Mouse (Mus musculus) ES-E14 (cell line): ENCODE measurements around the gene Ppp1r2. TPM values are rescaled to one million over a fixed set of nuclear protein-coding genes. Genes with fewer than 3 reads are reported as not detected.

Source experiments
- DNase-seq: peaks from one replicate; pipeline ENCODE4 v3.0.0-alpha.2; 2013; ENCODE audit warnings: low read depth, low spot score
- H3K27ac ChIP-seq: 2 replicates; pipeline ENCODE4 v1.5.1; 2012; ENCODE audit warnings: low read depth, mild to moderate bottlenecking, low read length, moderate library complexity, mixed read lengths; ENCODE audit not compliant: poor library complexity, insufficient read depth, severe bottlenecking
- H3K36me3 ChIP-seq: 2 replicates; pipeline ENCODE4 v1.6.1; 2012; ENCODE audit warnings: mild to moderate bottlenecking, low read length, moderate library complexity, mixed read lengths; ENCODE audit not compliant: control insufficient read depth, poor library complexity, insufficient read depth, severe bottlenecking
- H3K4me1 ChIP-seq, 2 experiments: fragments of 150-350 bp in 1 of 2; sonication (generic) in 1 of 2; 2 replicates each; pipeline ENCODE4 v1.6.1; 2012; ENCODE audit warnings: low read length in 2 of 2, mild to moderate bottlenecking in 1 of 2, mixed read lengths in 1 of 2; ENCODE audit not compliant: control insufficient read depth in 2 of 2, insufficient read depth in 2 of 2, poor library complexity in 1 of 2
- H3K4me3 ChIP-seq, 2 experiments: fragments of 150-350 bp in 1 of 2; sonication (generic) in 1 of 2; 2 replicates each; pipeline ENCODE4 v1.5.1; 2012; ENCODE audit warnings: low read length in 2 of 2, low read depth in 1 of 2, mild to moderate bottlenecking in 1 of 2, mixed read lengths in 1 of 2; ENCODE audit not compliant: insufficient read depth in 1 of 2, poor library complexity in 1 of 2, severe bottlenecking in 1 of 2
- H3K9ac ChIP-seq: 2 replicates; pipeline ENCODE4 v1.6.1; 2012; ENCODE audit warnings: low read depth, mild to moderate bottlenecking, low read length, mixed read lengths; ENCODE audit not compliant: poor library complexity, insufficient read depth, severe bottlenecking
- H3K9me3 ChIP-seq: fragments of 150-350 bp; sonication (generic); 2 replicates; pipeline ENCODE4 v1.6.1; 2012; ENCODE audit warnings: low read depth, mild to moderate bottlenecking, low read length; ENCODE audit not compliant: control insufficient read depth, insufficient read depth
- CHD2 ChIP-seq: IDR thresholded peaks from 2 replicates; pipeline ENCODE4 v1.6.1; 2014; ENCODE audit warnings: mild to moderate bottlenecking, low read depth, low read length, inconsistent platforms
- HCFC1 ChIP-seq: IDR thresholded peaks from 2 replicates; pipeline ENCODE4 v1.6.1; 2012; ENCODE audit warnings: low read length, inconsistent platforms, borderline replicate concordance; ENCODE audit not compliant: insufficient read depth
- MAFK ChIP-seq: IDR thresholded peaks from 2 replicates; pipeline ENCODE4 v1.6.1; 2014; ENCODE audit warnings: mild to moderate bottlenecking, low read depth, low read length, inconsistent platforms; ENCODE audit not compliant: insufficient read depth
- ZC3H11A ChIP-seq: IDR thresholded peaks from 2 replicates; pipeline ENCODE4 v1.6.1; 2012; ENCODE audit warnings: low read depth, mild to moderate bottlenecking, inconsistent platforms, low read length, borderline replicate concordance
- ZNF384 ChIP-seq: IDR thresholded peaks from 2 replicates; pipeline ENCODE4 v1.6.1; 2012; ENCODE audit warnings: low read depth, low read length, inconsistent platforms
- in situ Hi-C, 2 experiments: fragments of 600-800 bp; cut with MboI; formaldehyde crosslinking; loops; one replicate each; pipeline ENCODE4 v1.15.1; 2025; ENCODE audit warnings: low sequenced_read_pairs in 2 of 2, inconsistent platforms in 1 of 2; ENCODE audit not compliant: unreplicated experiment in 2 of 2
- total RNA-seq: library from RNA; depleted of rRNA; stranded (reverse); fragments of 300-350 nt; gene quantifications from 2 replicates; pipeline ENCODE4 v1.2.3, GENCODE M21; 2012

The Ppp1r2 gene
- total RNA-seq, 1 experiment, result 63.1 TPM

DNA sequence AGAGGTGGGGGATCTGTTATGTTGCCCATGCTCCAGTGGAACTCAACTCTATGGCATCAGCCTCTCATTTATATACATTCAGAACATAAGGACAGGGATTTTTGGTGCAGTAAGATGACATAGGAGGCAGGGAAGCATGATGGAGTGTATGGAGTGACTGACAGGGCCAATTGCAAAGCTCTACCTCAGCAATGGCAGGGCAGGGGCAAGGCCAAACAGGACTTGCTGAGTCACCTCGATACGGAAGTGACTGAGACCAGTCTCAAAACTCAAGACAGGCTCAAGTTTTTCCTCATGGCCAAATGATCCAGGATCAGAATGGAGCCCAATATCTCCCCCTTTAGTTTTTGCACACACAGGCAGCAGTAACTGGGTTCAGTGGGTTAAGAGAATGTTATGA, 18.9 kb downstream of the Ppp1r2 start:
- TF ChIP-seq MAFK (peak; percentile 70; the same call in 1 of the 2 replicates), ZNF384 (no peak), CHD2 (no peak), ZC3H11A (no peak), HCFC1 (no peak)
- Histone ChIP-seq H3K4me3 (no peak overlapping the region), H3K9ac (no peak overlapping the region), H3K4me1 (peaks cover 0 to 4% of the 10 kb centered on the region in 2 experiments; a peak in 1 of 4 replicates), H3K27ac (no peak overlapping the region), H3K9me3 (no peaks in the 10 kb centered on the region), H3K36me3 (peaks cover 15% of the 10 kb centered on the region)
- no peak for DNase-seq
- in situ Hi-C loops, result no loop called here

DNA sequence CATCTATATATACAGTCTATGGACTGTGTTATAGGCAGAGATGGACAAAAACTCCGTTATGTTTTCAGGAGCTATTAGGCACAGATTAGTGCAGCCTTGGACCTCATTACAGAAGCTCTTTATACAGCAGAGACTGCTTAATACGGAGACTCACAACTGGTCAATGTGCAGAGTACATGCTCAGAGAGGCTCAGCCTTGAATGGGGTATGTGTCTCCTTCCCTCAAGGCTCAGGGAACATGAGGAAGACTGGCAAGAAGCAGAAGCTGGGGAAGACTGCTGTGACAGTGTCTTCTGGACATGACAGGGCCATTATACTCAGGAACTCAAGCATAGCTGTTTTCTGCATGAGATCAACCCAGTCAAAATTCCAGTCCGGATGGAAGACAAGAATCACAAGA, 19.4 kb downstream of the Ppp1r2 start:
- Histone ChIP-seq H3K9ac (no peak overlapping the region), H3K4me3 (no peak overlapping the region), H3K27ac (peak overlapping the region; percentile 43; the same call in 1 of the 2 replicates), H3K36me3 (peaks cover 15% of the 10 kb centered on the region), H3K4me1 (peaks cover 0 to 4% of the 10 kb centered on the region in 2 experiments; a peak in 1 of 4 replicates), H3K9me3 (no peaks in the 10 kb centered on the region)
- in situ Hi-C loops, result no loop called here
- TF ChIP-seq HCFC1, result no peak
- TF ChIP-seq MAFK, result no peak
- no peak for TF ChIP-seq ZC3H11A
- TF ChIP-seq CHD2, result no peak
- TF ChIP-seq ZNF384, result no peak
- no peak for DNase-seq

DNA sequence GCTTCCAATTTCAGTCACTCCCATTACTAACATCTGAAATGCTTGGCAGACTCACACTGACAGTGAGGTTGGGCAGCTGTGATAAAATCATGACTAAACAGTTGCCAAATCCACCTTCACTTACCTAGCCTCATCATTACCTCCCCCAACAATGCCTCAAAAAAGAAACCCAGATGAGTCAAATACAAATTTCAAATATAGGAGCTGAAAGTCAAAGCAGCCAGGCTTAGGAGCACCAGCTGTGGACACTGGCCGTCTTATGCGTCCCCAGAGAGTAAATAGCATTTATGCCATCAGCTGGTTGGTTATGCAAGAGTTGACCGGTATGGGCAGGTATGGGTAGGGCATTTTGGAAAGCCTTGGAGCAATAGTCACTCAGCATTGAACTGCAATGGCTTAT, 25.7 kb downstream of the Ppp1r2 start:
- DNase-seq, result no peak
- Histone ChIP-seq H3K9me3 (no peaks in the 10 kb centered on the region), H3K4me3 (no peak overlapping the region), H3K36me3 (no peaks in the 10 kb centered on the region), H3K27ac (no peak overlapping the region), H3K9ac (no peak overlapping the region), H3K4me1 (no peaks in the 10 kb centered on the region)
- TF ChIP-seq ZNF384 (no peak), CHD2 (no peak), MAFK (no peak), ZC3H11A (no peak), HCFC1 (no peak)
- in situ Hi-C loops, result no loop called here

DNA sequence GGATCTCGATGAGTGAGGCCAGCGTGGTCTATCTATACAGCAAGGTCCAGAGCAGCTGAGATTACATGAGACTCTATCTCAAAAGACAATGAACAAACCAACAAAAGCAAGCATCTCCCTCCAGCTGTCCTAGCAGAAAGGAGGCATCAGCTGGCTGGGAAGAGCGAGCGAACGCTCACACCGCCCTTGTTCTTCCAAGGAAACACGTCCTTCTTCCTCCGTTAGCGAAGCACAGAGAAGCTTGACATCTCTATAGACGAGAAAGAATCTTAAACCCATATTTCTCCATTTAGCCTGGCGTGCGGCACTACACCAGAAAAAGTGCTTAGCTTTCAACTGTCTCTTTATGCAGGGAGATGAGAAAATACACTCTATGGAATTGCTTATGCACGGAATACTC, 26.4 kb downstream of the Ppp1r2 start:
- H3K27ac ChIP-seq, result no peak overlapping the region
- in situ Hi-C loops, result no loop called here
- TF ChIP-seq ZNF384, result no peak
- no peak for TF ChIP-seq ZC3H11A
- TF ChIP-seq MAFK, result no peak
- H3K9me3 ChIP-seq, result no peaks in the 10 kb centered on the region
- no peaks in the 10 kb centered on the region for H3K36me3 ChIP-seq
- H3K9ac ChIP-seq, result no peak overlapping the region
- no peak overlapping the region for H3K4me3 ChIP-seq
- no peaks in the 10 kb centered on the region for H3K4me1 ChIP-seq
- no peak for DNase-seq

DNA sequence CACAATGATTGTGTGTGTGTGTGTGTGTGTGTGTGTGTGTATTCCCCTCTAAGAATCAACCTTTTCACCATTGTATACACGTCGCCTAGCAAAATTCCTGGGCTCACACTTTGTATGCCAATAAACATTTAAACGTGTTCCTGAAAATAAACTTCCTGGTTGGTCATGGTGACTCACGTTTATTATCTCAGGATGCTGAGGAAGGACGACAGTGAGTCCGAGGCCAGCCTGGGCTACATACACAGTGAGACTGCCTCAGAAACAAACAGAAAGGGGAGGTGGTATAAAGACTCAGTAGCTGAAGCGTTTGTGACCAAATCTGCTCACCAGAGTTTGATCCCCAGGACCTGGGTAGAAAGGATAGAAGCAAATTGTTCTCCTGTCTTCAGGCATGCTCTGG, 27.6 kb downstream of the Ppp1r2 start:
- Histone ChIP-seq H3K9me3 (no peaks in the 10 kb centered on the region), H3K4me1 (no peaks in the 10 kb centered on the region), H3K9ac (no peak overlapping the region), H3K36me3 (no peaks in the 10 kb centered on the region), H3K4me3 (no peak overlapping the region), H3K27ac (no peak overlapping the region)
- DNase-seq, result no peak
- in situ Hi-C loops, result no loop called here
- no peak for TF ChIP-seq ZC3H11A
- TF ChIP-seq ZNF384, result no peak
- no peak for TF ChIP-seq CHD2
- TF ChIP-seq MAFK, result no peak
- TF ChIP-seq HCFC1, result no peak
